Mouse (Mus musculus): ENCODE data around the gene Car5a.

DNA sequence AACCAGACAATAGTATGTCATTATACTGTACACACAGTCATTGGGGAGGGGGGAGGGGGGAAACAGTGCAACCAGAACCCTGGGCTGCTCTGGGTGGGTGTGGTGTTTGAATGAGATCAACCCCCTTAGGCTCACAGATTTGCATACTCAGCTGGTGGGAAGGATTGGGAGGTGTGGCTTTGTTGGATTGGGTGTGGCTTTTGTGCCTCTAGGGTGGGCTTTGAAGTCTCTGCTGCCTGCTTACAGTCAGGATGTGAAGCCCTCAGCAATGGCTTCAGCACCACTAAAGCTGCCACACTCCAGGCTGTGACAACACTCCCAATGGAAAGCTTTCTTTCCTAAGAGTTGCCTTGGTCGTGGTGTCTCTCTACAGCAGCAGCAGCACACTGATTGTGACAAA is 57.2 kb downstream of the Car5a start:
- no peak for TF ChIP-seq CTCF (IDR thresholded peaks at IDR 0.05; ENCODE audit: low read depth, low read length)
- no peak for TF ChIP-seq GATA1 (IDR thresholded peaks at IDR 0.05; ENCODE audit: borderline replicate concordance, low read length)
- no peak for TF ChIP-seq GATA2 (IDR thresholded peaks at IDR 0.05; ENCODE audit: borderline replicate concordance, low read depth, low read length)
